Mouse (Mus musculus): ENCODE measurements around the gene Elovl7.

Gene Elovl7

GRCm38 (mm10) chr13:108245086-108245697, 31.0 kb downstream of the Elovl7 start:
- no peak for DNase-seq

- no peak for DNase-seq
Observed at GRCm38 (mm10) chr13:108251106-108251505, 36.9 kb downstream of the Elovl7 start.

DNA sequence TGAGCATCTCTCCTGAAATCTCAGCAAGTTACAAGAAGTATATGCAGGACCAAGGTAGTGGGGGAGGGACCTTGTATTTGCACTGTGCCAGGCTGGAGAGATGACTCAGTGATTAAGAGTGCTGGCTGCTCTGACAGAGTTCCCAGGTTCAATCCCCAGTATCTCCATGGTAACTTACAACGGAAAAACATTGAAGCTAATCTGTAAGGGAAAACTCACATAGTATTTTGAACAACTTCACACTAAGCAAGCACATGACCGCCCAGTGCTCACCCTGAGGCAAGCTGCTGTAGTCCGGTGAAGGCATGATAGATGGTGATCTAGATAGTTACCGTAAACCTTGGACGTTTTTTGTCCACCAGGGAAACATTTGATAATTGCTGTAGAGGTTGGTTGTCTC, 39.8 kb downstream of the Elovl7 start:
- no peak for DNase-seq

GRCm38 (mm10) chr13:108263042-108263441, 48.8 kb downstream of the Elovl7 start:
- DNase-seq = no peak

- no peak for DNase-seq
Observed at GRCm38 (mm10) chr13:108265394-108265793, 51.2 kb downstream of the Elovl7 start.

DNA sequence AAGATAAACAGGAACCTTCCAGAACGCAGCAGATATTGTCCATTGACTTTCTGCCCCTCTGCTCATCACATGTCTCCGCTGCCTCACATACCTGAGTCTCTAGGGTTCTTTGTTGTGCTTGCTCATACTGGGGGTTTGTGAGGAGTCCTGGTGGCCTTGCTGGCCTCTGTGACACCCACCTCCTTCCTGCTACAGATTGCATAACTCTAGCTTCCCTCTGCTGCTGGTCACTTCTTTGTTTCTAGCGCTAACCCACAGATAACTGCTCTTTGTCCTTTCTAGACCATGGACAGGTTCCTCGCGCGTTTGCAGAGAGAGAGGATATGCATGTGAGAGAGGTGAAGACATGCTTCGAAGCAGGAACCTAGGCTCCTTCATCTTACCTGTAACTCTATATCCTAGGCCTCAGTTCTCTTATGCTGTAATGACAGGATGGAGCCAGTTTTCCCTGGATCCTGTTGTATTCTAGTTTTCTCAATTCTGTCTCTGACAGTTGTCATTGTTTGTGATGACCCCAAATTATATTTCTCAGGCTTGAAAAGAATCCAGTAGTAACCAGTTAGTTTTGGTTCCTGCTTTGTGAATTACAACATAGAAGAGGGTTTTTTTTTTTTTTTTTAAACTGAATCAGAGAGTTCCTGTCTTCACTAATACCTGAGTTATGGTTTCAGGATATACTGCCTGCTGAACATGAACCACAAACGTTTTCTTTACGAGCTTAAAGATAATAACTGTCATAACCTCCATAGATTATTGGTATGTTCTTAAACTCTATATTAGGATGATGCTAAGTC, 53.8 kb downstream of the Elovl7 start:
- no peak for DNase-seq

DNA sequence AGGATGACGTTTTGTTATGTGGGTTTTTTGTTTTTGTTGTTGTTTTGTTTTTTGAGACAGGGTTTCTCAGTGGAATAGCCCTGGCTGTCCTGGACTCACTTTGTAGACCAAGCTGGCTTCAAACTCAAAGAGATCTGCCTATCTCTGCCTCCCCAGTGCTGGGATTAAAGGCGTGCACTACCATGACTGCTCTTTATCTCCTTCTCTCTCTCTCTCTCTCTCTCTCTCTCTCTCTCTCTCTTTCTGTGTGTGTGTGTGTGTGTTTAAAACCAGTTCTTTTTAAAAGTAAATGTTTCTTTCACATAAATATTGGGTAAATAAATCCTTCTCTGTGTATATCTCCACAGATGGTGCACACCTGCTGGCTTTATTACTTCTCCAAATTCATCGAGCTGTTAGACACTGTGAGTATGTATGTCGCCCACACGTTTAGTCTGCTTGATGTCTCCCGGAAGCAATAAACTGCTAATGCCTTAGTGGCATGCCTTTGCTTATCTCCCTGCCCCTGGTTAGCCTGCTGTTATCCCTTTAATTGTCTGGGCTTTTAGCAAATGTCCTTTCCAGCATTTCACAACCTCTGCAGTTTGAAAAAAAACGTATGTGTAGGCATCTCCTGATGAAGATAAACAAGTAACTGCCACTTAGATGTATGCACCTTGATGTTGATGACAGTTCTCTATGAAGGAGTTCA, 57.4 kb downstream of the Elovl7 start:
- DNase-seq = no peak

- DNase-seq = no peak
Observed at GRCm38 (mm10) chr13:108272332-108272731, 58.1 kb downstream of the Elovl7 start.

DNA sequence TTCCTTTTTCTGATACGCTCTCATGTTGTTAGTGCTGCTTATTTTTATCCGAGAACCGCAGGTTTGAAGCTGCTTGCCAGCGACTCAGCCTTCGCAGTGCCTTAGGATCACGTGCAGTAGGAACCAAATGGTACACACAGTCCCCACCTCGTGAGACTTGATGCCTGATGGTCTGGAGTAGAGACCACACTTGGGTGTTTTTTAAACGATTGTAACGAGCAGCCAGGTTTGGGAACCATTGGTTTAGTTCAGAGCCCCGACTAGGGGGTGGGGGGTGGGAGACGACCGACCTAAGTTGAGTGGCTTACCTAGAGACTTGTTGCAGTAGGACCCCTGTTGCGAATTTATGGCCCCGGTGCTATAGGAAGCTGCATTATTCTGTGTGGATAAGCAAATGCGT, 58.8 kb downstream of the Elovl7 start:
- no peak for DNase-seq

- no peak for DNase-seq
Observed at GRCm38 (mm10) chr13:108273456-108273855, 59.3 kb downstream of the Elovl7 start.

DNA sequence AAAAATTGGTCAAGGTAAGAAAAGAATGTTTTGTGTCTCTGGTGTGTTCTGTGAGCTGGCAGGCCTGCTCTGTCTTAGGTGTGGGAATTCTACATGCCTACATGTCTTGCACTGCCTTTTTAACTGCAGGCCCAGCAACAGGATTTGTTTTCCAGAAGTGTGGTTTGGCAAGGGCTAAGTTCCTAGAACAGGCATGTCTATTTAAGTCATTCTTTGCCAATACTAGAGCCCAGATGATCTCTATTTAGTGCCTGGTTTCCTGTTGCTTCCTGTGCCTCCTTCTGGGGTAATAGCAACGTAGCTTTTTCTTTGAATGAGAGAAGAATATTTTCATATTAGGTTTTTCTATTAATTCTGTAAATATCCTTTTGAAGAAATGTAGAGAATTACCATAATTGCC, 62.4 kb downstream of the Elovl7 start:
- no peak for DNase-seq

GRCm38 (mm10) chr13:108277320-108277719, 63.1 kb downstream of the Elovl7 start:
- no peak for DNase-seq

DNA sequence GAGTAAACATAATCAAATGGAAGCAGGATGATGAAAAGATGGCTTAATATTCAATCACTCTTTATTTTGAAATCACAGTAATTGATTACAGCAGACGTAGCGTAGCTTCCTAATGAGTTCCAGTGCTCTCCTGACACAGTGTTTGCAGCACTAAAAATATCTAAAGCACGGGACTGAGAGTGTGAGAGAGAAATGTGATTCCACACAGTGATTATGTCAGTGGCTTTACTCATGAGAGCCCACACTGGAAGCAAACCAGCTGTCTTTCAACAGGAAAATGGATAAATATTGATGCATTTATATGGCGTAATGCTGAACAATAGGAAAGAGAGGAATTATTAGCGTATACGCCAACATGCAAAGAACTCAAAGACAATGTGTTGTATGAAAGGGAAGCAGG, 64.4 kb downstream of the Elovl7 start:
- no peak for DNase-seq

DNA sequence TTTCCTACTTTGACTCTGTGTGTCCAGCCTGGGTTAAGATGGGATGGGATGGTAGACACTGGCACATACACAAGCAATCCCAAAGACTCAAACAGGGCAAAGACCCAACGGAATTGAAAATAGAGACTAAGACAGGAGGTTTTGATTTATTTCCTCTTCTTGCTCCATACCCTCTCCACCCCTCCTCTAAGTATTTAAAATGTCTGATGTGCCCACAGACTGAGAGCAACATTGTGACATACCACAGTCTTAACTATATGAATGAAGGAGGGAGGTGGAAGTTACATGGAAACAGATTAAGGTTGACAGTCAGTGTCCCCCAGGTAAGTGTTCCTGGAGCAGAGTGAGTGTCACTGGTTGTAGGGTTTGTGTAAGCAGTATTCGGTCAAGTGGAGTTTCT, 70.1 kb downstream of the Elovl7 start:
- DNase-seq = no peak

DNA sequence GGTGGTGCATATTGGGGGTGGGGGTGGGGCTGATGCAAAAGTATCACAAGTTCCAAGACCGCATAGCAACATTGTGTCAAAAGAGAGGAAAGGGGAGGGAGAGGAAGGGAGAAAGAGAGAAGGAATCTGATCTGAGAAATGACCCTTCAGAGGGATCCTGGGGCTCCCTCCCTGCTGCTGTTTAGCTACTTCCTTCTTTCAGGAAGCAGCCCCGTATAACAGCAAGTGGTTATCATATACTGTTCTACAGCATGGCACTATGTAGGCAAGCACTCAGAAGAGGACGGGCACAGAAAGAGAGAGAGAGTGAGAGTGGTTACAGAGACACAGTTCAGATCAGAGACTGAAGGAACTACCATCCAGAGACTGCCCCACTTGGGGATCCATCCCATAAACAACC, 73.7 kb downstream of the Elovl7 start:
- DNase-seq = no peak

DNA sequence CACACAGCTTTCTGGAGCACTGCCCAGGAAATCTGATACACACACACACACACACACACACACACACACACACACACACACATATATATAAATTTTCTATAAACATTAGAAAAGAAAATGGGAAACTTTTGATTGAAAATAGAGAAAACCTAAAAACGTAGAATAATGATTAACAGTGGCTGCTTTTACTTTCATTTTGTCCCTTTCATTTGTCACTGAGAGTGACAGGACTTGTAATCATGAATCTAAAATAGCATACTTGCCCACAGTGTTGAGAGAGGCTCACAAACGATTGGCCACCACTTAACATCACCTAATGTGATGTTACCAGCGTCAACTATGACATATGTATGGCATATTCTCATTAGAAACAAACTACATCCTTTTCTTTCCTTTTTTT, 75.2 kb downstream of the Elovl7 start:
- no peak for DNase-seq

- no peak for DNase-seq
Observed at GRCm38 (mm10) chr13:108290314-108290713, 76.1 kb downstream of the Elovl7 start.

- peak; percentile 62 for DNase-seq
Observed at GRCm38 (mm10) chr13:108297350-108298093, 83.3 kb downstream of the Elovl7 start.

DNA sequence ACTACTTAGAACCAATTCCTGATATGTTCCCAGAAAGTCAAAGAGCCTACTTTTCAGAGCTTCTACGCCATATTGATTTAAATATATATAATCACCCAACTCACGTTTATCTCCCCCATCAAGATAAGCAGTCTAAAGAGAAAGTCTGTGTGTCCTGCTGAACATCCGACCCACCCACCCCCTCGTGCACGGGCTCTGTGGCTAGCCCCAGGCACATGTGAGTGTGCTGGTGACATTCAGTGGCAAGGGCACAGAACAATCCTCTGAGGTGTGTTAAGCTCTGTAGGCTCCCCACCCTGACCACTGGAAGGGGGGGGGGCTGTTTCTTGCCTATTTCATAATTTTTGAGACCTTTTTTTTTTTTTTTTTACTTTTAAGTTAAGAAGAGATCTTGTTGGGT, 84.0 kb downstream of the Elovl7 start:
- no peak for DNase-seq

DNA sequence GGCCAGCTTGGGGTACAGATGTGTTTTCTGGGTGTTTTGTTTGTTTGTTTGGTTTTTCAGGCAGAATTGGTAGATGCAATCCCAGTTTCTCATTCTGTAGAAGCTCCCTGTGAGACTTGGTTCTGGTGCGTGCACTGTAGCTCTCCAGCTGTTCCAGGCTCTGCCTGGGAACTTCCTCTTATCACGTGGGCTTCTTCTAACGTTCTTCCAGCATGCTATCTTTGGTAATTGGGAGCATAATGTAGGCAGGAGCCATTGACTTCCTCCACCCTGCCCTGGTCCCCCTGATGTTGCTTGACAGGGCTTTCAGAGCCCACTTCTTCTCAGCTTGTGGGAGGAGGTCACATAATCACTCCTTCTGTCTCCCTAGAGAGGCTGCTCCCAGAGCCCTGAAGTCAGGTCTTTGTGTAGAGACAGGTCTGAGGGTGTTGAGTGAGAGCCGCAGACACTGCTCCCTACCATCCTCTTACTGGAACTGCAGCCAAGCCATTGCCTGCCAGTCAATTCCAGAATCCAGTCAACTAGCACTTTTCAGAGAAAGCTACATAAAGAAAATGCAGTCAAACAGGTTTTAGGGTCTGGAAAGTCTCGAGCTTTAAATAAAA, 86.2 kb downstream of the Elovl7 start:
- DNase-seq = no peak

GRCm38 (mm10) chr13:108301411-108301810, 87.2 kb downstream of the Elovl7 start:
- DNase-seq = no peak

- DNase-seq = no peak
Observed at GRCm38 (mm10) chr13:108302957-108303675, 88.9 kb downstream of the Elovl7 start.
